Mouse (Mus musculus) spleen, adult 12 weeks (tissue): ENCODE results near the gene Ctns.

ENCODE experiments used
- DNase-seq: peaks from one replicate; pipeline ENCODE4 v3.0.0; 2022; ENCODE audit warnings: low spot score

Gene Ctns

GRCm38 (mm10) chr11:73198603-73199229 lies at the start of gene Ctns:
TSS of gene Ctns (minus strand) at chr11:73199042.
- no peak for DNase-seq

GRCm38 (mm10) chr11:73242777-73243176 lies 43.9 kb upstream of the Ctns start:
- DNase-seq: no peak

- no peak for DNase-seq
Observed at GRCm38 (mm10) chr11:73242199-73242598, 43.4 kb upstream of the Ctns start.

GRCm38 (mm10) chr11:73236731-73237130 lies 37.9 kb upstream of the Ctns start:
- DNase-seq: no peak

GRCm38 (mm10) chr11:73235990-73236701 lies 37.3 kb upstream of the Ctns start:
- DNase-seq: no peak

- DNase-seq: no peak
Observed at GRCm38 (mm10) chr11:73233992-73234391, 35.1 kb upstream of the Ctns start, which contains the start of gene Trpv1. TSS of gene Trpv1 (plus strand) at chr11:73234292.

- no peak for DNase-seq
Observed at GRCm38 (mm10) chr11:73232513-73232912, 33.7 kb upstream of the Ctns start.

- no peak for DNase-seq
Observed at GRCm38 (mm10) chr11:73230081-73230480, 31.2 kb upstream of the Ctns start.

- DNase-seq: no peak
Observed at GRCm38 (mm10) chr11:73228881-73229280, 30.0 kb upstream of the Ctns start.

- no peak for DNase-seq
Observed at GRCm38 (mm10) chr11:73225856-73226255, 27.0 kb upstream of the Ctns start.

- no peak for DNase-seq
Observed at GRCm38 (mm10) chr11:73223966-73224365, 25.1 kb upstream of the Ctns start.

- no peak for DNase-seq
Observed at GRCm38 (mm10) chr11:73222846-73223245, 24.0 kb upstream of the Ctns start.

GRCm38 (mm10) chr11:73220651-73221050 lies 21.8 kb upstream of the Ctns start:
- DNase-seq: no peak

- DNase-seq: no peak
Observed at GRCm38 (mm10) chr11:73219671-73220070, 20.8 kb upstream of the Ctns start.

GRCm38 (mm10) chr11:73213956-73214355 lies 15.1 kb upstream of the Ctns start:
- DNase-seq: no peak

GRCm38 (mm10) chr11:73207621-73208020 lies 8.8 kb upstream of the Ctns start:
- DNase-seq: no peak

- DNase-seq: no peak
Observed at GRCm38 (mm10) chr11:73205194-73205593, 6.4 kb upstream of the Ctns start.

- DNase-seq: no peak
Observed at GRCm38 (mm10) chr11:73203895-73204294, 5.1 kb upstream of the Ctns start.

- DNase-seq: no peak
Observed at GRCm38 (mm10) chr11:73201597-73201996, 2.8 kb upstream of the Ctns start.

GRCm38 (mm10) chr11:73201021-73201420 lies 2.2 kb upstream of the Ctns start:
- no peak for DNase-seq

- peak; percentile 33 for DNase-seq
Observed at GRCm38 (mm10) chr11:73199879-73200278, 1.0 kb upstream of the Ctns start.

- peak; percentile 89 for DNase-seq
Observed at GRCm38 (mm10) chr11:73199230-73199712, 429 bp upstream of the Ctns start, which contains the start of gene Shpk. TSS of gene Shpk (plus strand) at chr11:73199460.

- DNase-seq: no peak
Observed at GRCm38 (mm10) chr11:73198190-73198589, 652 bp downstream of the Ctns start.
